Mouse (Mus musculus) midbrain, postnatal 0 days (tissue): Measurements from ENCODE around the gene Slamf6. TPM values are rescaled to one million over a fixed set of nuclear protein-coding genes. Genes with fewer than 3 reads are reported as not detected.

Experiments used
- ATAC-seq: fragments of 200-750 bp; cut with Nextera tagmentation; 2 replicates; pipeline ENCODE4 v1.8.0; 2017; ENCODE audit warnings: moderate number of reproducible peaks, mild to moderate bottlenecking, moderate TSS enrichment, moderate library complexity; ENCODE audit not compliant: low FRiP score
- DNase-seq: peaks from one replicate; pipeline ENCODE4 v3.0.0-alpha.2; 2015; ENCODE audit warnings: low spot score
- H3K27ac ChIP-seq: fragments of 300-500 bp; sonication (generic); 2 replicates; pipeline ENCODE4 v1.5.1; 2014; ENCODE audit warnings: low read depth, mild to moderate bottlenecking, low read length, mixed read lengths
- H3K27me3 ChIP-seq: fragments of 300-500 bp; sonication (generic); 2 replicates; pipeline ENCODE4 v1.6.1; 2014; ENCODE audit warnings: low read length, control low read depth, mixed read lengths; ENCODE audit not compliant: insufficient read depth
- H3K36me3 ChIP-seq: fragments of 300-500 bp; sonication (generic); 2 replicates; pipeline ENCODE4 v1.6.1; 2014; ENCODE audit warnings: low read length, control low read depth, mixed read lengths; ENCODE audit not compliant: insufficient read depth
- H3K4me1 ChIP-seq: fragments of 300-500 bp; sonication (generic); 2 replicates; pipeline ENCODE4 v1.6.1; 2014; ENCODE audit warnings: mild to moderate bottlenecking, control low read depth, antibody characterized with exemption, low read length, mixed read lengths; ENCODE audit not compliant: insufficient read depth
- H3K4me2 ChIP-seq: fragments of 300-500 bp; sonication (generic); 2 replicates; pipeline ENCODE4 v1.6.1; 2014; ENCODE audit warnings: low read depth, mild to moderate bottlenecking, low read length, mixed read lengths; ENCODE audit not compliant: poor library complexity, severe bottlenecking
- H3K4me3 ChIP-seq: fragments of 300-500 bp; sonication (generic); 2 replicates; pipeline ENCODE4 v1.5.1; 2014; ENCODE audit warnings: low read depth, mild to moderate bottlenecking, low read length, moderate library complexity
- H3K9ac ChIP-seq: fragments of 300-500 bp; sonication (generic); replicated peaks from 2 replicates; pipeline ENCODE4 v1.6.1; 2014; ENCODE audit warnings: mild to moderate bottlenecking, low read length, moderate library complexity, mixed read lengths; ENCODE audit not compliant: poor library complexity, severe bottlenecking
- H3K9me3 ChIP-seq: fragments of 300-500 bp; sonication (generic); 2 replicates; pipeline ENCODE4 v1.6.1; 2016; ENCODE audit warnings: low read length, control low read depth
- CTCF ChIP-seq: IDR thresholded peaks from 2 replicates; pipeline ENCODE4 v1.5.1; 2016; ENCODE audit warnings: antibody characterized with exemption, mild to moderate bottlenecking
- WGBS: fragments of 180-500 bp; shearing (Covaris S2); extraction: QIAGEN DNeasy Blood & Tissue Kit; methylation state at CpG from one replicate; pipeline ENCODE4 v1.1.7; 2014; 5-methylcytosine and 5-hydroxymethylcytosine counted together
- polyA plus RNA-seq: library from polyadenylated mRNA; unstranded; fragments of >200 nt; fragmentation: Nextera tagmentation; extraction: Ambion mirVana; gene quantifications from 2 replicates; pipeline ENCODE4 v1.2.1, GENCODE M21; 2015
- total RNA-seq: library from RNA; depleted of rRNA; stranded (reverse); fragments of >200 nt; gene quantifications from 2 replicates; pipeline ENCODE4 v1.2.3, GENCODE M21; 2014

Slamf6 gene
- total and polyA plus RNA-seq, 2 experiments from 2014 or later: 0.10 TPM; not detected in 1

GRCm38 (mm10) chr1:171983372-171984001 is 66.2 kb downstream of the Slamf6 start:
- no peaks in the 10 kb centered on the region for H3K36me3 ChIP-seq
- WGBS: 78% methylated on average over 3 of the region's 3 CpGs
- ATAC-seq: no peak

GRCm38 (mm10) chr1:171984121-171984520 is 66.8 kb downstream of the Slamf6 start:
- 100% methylated on average over 1 of the region's 1 CpGs for WGBS
- no peak for ATAC-seq
- no peaks in the 10 kb centered on the region for H3K4me1 ChIP-seq

More at GRCm38 (mm10) chr1:171983372-171984001, 66.2 kb downstream of the Slamf6 start:
- no peak overlapping the region for H3K9ac ChIP-seq
- no peak overlapping the region for H3K4me2 ChIP-seq
- H3K4me3 ChIP-seq: no peak overlapping the region
- H3K27me3 ChIP-seq: no peaks in the 10 kb centered on the region
- no peak overlapping the region for H3K27ac ChIP-seq
- TF ChIP-seq CTCF: no peak
- no peaks in the 10 kb centered on the region for H3K4me1 ChIP-seq
- H3K9me3 ChIP-seq: peaks cover 4% of the 10 kb centered on the region; the same call in 1 of the 2 replicates
- DNase-seq: no peak

GRCm38 (mm10) chr1:171991883-171992282 is 74.6 kb downstream of the Slamf6 start:
- no peak overlapping the region for H3K4me2 ChIP-seq
- H3K4me1 ChIP-seq: no peaks in the 10 kb centered on the region
- no peak overlapping the region for H3K9ac ChIP-seq
- DNase-seq (no peak), ATAC-seq (no peak)
- H3K36me3 ChIP-seq: no peaks in the 10 kb centered on the region
- whole genome bisulfite sequencing: 82% methylated on average over 2 of the region's 2 CpGs
- no peak overlapping the region for H3K4me3 ChIP-seq
- H3K27me3 ChIP-seq: no peaks in the 10 kb centered on the region
- no peak for TF ChIP-seq CTCF
- H3K27ac ChIP-seq: no peak overlapping the region
- peaks cover 4% of the 10 kb centered on the region; the same call in 1 of the 2 replicates for H3K9me3 ChIP-seq

More at GRCm38 (mm10) chr1:171984121-171984520, 66.8 kb downstream of the Slamf6 start:
- Histone ChIP-seq H3K9me3 (peaks cover 4% of the 10 kb centered on the region; the same call in 1 of the 2 replicates), H3K4me2 (no peak overlapping the region), H3K27ac (no peak overlapping the region), H3K4me3 (no peak overlapping the region), H3K36me3 (no peaks in the 10 kb centered on the region), H3K9ac (no peak overlapping the region), H3K27me3 (no peaks in the 10 kb centered on the region)
- TF ChIP-seq CTCF: no peak
- no peak for DNase-seq

- DNase-seq: no peak
- no peak for TF ChIP-seq CTCF
- Histone ChIP-seq H3K27me3 (no peaks in the 10 kb centered on the region), H3K9me3 (peaks cover 4% of the 10 kb centered on the region; the same call in 1 of the 2 replicates), H3K27ac (no peak overlapping the region), H3K4me1 (no peaks in the 10 kb centered on the region), H3K4me2 (no peak overlapping the region), H3K4me3 (no peak overlapping the region), H3K36me3 (no peaks in the 10 kb centered on the region), H3K9ac (no peak overlapping the region)
- no peak for ATAC-seq
- 76% methylated on average over 4 of the region's 4 CpGs for WGBS
Measured at GRCm38 (mm10) chr1:171992901-171993530, 75.7 kb downstream of the Slamf6 start.

GRCm38 (mm10) chr1:171994501-171994900 is 77.2 kb downstream of the Slamf6 start:
- H3K4me2 ChIP-seq: no peak overlapping the region
- 88% methylated on average over 2 of the region's 2 CpGs for whole genome bisulfite sequencing
- H3K27ac ChIP-seq: no peak overlapping the region
- no peaks in the 10 kb centered on the region for H3K9me3 ChIP-seq
- DNase-seq (no peak), ATAC-seq (no peak)
- no peaks in the 10 kb centered on the region for H3K27me3 ChIP-seq
- TF ChIP-seq CTCF: no peak
- H3K4me1 ChIP-seq: no peaks in the 10 kb centered on the region
- H3K9ac ChIP-seq: no peak overlapping the region
- H3K4me3 ChIP-seq: no peak overlapping the region
- no peaks in the 10 kb centered on the region for H3K36me3 ChIP-seq
